Mouse (Mus musculus): ENCODE measurements at regions not wholly inside any gene's neighbourhood (a gene's known extent, or its start where the extent isn't known, plus 50 kb on each side); places are given as distances from the start of the nearest gene placed in this dataset.
A peak's percentile ranks its signal among the peaks of the same experiment; 100 is the strongest.

DNA sequence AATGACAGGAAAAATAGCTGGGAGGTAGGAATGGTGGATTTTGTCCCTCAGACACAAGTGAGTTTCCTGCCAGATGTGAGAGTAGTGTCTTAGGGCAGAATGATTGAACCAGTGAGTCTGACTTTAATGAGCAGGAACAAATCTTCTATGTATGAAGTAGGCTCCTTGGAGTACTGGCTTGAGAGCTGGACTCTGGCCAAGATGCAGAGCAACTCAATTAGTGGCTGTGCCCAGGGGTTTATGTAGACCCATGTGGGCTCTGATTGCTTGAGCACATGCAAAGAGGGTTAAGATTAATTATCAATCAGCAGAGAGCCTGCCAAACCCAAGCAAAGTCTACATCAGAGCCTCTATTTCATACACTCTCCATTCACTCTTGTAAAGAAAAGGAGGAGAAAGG, 92.9 kb upstream of the Htr1b start:
- DNase-seq, result peak; percentile 2

DNA sequence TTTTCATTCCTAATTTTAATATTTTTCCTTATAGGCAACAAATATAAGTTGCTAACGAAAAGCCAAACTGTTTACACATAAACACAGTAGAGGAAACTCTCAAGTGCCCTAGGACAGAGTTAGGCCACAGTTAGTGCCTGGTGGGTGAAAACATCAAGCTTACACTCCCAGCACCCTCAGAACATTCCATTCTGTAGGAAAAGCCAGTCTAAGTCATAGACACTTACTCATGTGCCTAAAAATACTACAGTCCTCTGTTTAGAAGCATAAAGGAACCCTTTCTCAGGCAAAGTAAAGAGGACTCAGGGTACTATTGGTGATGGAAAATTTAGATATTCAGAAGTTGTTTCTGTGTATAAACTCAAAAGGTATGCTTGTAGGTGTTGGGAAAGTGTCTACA, 86.5 kb upstream of the Htr1b start:
- DNase-seq, result no peak

DNA sequence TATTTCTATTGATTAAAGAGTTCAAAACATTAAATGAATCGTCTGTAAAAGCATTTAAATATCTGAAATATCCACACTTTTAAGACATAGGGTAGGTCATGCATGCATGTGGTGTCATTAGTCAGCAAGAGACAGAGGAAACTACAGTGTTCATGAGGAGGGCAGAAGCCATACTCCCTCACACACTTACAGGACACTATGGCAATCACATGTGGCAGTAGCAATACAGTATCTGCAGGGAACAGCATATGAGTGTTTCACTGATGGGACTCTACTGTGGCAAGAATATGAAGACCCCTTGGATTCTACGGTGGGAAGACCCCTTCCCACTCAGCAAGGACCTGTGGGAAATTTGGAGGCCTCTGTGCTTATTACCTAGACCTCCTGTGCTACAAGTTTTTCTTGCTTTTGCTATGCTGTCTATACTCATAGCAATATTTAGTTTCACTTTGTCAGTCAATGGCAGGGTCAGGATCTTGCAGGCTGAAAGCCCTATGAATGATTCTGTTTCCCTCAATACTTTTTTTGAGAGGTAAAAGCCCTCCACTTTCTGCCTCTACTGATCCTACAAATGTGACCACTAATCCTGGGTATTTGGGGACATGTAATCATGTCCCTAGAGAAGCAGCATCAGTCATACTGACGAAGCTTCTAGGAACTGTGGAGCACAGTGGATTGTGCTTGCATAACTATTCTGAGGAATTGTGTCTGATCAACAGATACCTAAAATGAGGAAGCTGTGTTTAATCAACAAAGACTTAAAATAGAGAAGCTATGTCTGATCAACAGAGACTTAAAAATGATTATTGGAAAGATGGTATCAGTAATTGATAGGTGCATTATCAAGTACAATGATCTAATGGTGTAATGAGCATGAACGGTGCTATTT, 83.6 kb upstream of the Htr1b start:
- no peak for DNase-seq

DNA sequence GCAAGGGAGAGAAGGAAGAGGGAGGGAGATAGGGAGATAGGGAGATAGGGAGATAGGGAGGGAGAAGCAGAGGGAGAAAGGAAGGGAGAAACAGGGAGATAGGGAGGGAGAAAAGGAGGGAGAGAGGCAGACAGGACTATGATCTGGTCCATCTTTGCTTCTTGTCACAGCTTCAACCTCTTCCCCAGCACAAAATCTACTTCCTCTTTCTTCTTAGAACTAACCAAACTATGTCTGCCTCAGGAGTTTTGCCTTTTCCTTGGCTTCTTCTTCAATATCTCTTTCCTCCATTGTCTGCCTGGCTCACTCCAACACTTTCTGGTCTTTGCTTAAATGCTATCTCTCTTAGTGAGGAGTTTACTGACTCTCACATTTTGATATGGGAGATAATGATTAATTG, 57.7 kb upstream of the Htr1b start:
- no peak for DNase-seq

DNA sequence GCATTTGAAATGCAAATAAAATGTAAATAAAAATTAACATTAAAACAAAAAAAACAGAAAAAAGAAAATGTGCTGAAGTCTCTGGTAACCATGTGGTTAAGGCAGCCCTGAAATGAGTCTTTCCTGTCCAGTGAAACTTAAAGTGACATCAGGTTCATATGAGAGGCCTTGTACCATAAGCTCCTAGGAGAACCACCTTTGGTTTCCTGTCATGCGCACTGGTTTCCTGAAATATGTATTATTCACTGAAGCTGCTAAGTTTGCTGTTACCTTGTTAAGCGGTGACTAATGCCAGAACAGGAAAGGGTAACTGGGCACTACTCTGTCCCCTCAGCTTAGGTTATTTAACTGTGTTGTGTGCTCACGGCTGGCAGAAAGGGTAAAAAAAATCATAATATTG, 56.1 kb upstream of the Htr1b start:
- no peak for DNase-seq

All from right cerebral cortex, postnatal 4 days (tissue).